Mouse (Mus musculus): ENCODE results near the gene Wasf1.

The Wasf1 gene

DNA sequence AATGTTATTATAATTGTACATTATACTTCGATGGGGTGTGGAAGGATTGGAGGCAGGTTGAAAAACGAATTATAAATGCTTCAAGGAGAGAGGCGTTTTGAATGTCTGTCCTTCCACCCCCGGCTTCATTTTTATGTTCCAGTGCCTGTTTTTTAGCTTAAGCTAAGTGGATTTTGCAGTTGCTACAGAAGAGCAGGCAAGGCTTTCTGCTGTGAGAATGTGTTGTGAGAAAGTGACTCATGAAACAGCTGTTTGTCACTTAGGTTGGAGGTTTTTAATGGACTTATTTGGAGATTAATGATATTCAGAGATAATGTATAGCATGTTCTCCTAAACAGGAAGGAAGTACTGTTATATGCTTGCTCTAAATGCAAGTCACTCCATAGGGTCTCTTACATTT is 5.9 kb downstream of the Wasf1 start:
- DNase-seq (ENCODE audit: low read depth, low spot score) = no peak

DNA sequence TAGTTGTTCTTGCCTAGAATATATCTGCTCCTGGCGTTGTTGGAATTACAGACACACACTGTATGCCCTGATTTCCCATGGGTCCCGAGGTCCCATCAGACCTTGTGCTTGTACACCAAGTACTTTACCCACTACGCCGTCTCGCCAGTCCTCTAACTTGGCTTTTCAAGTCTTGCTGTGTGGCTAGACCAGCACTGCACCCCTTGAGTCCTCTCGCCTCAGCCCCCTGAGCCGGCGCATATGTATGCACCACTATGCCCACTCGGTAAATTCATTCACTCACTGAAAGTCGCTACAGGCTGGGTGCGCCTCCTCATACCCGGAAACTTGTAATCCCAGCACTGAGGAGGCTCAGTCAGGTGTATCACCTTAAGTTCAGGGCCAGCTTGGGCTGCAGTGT is 12.5 kb downstream of the Wasf1 start:
- no peak for DNase-seq (ENCODE audit: low read depth, low spot score)

DNA sequence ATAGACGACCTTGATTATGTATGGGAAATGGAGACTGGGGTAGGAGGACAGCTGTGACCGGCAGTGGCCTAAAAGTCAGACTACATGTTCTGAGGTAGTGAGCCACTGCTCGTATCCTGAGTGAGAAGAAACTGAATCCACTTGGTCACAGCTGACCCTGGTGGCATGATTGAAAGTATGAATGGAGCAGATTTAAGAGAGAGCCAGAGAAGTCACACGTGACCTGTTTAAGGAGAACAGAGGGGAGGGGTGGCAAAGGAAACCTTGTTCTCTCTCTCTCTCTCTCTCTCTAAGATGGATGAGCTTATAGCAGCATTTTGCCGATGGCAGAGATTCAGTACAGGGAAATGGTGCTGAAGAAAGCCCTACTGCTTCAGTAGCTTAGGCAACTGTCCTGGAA is 13.4 kb downstream of the Wasf1 start:
- DNase-seq (ENCODE audit: low read depth, low spot score) = no peak

DNA sequence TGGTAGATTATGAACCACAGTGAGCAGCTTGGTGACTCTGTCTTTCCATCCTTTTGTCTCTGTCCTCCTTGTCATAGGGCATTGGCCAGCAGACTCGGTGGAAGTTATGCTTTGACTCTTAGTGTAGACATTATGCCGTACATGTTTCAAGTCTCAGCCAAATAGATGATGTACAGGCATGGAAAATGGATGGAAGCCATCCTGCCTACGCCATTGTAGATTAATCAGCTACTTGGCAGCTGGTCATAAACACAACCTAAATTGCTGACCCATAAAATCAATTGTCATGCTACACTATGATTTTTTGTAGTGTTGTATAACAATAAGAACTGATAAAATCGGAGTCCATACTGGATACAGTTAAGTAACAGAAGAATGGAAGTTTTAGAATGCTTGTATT is 18.5 kb downstream of the Wasf1 start:
- no peak for DNase-seq (ENCODE audit: low read depth, low spot score)

DNA sequence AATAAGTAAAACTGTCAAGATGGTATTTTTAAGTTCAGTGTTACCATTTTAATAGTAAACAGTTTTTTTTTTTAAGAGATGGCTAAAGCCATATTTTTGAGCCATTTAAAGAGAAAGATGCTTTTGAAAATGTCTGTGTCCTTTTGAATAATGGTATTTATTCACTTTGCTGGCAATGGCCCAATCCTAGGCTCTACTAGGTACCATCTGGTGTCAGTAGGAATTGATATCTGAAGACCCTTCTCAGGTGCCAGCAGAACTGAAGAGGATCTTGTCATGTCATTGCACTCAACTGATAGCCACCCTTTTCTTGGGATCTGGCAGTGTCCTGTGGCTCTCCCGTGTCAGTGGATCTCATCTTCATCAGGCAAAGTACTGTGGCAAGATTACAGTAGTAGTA is 22.9 kb downstream of the Wasf1 start:
- DNase-seq (ENCODE audit: low read depth, low spot score) = no peak

DNA sequence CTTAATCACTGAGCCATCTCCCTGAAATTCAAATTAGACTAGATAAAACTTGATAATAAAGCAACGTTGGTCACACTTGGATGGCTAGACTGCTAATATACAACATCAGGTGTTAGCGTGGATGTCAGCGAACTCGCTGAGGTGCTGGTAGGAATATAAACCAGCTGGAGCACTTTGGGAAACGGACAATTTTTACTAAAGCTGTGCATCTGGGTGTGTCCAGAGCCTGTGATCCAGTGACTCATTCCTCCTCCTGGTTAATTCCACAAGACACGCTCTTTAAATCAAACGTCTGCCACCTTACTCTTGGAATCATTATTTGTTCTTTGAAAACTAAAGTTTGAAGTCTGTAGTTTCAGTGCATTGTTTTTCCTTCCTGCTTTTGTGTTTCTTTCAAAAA is 23.5 kb downstream of the Wasf1 start:
- no peak for DNase-seq (ENCODE audit: low read depth, low spot score)

DNA sequence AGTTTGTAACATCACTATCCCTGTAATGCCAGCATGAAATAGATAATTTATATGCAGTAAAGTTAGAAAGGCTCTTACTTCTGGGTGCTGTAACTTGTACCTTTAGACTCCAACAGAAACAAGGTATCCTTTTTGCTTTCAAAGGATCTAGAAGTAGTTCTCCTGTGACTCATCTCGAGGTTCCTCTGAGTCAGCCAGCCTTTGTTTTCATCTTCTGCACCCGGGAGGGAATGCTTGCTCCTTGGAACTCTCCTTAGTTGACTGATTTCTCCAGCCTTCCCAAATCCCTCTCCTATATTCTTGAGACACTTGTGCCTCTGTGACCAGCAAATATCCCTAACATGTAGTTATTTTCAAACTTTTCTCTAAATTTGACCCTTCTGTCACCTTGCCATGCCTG is 25.3 kb downstream of the Wasf1 start:
- DNase-seq (ENCODE audit: low read depth, low spot score) = no peak

DNA sequence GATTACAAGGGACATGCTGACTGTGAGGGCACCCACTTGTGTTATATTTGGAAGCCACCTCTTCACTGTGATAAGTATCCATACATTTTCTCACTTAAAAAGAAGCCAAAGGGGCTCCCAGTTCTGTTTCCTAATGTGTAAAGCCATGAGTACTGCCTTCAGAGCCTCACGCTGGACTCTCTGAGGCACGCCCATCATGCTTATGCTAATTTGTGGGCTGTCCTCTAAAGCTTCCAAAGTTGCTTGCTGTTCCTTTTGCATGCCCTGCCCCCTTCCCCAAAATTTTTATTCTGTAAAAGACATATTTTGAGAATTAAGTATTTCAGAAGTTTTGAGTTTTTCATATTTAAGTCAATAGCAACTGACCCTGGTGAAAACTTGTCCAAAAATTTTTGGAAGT is 27.5 kb downstream of the Wasf1 start:
- no peak for DNase-seq (ENCODE audit: low read depth, low spot score)

DNA sequence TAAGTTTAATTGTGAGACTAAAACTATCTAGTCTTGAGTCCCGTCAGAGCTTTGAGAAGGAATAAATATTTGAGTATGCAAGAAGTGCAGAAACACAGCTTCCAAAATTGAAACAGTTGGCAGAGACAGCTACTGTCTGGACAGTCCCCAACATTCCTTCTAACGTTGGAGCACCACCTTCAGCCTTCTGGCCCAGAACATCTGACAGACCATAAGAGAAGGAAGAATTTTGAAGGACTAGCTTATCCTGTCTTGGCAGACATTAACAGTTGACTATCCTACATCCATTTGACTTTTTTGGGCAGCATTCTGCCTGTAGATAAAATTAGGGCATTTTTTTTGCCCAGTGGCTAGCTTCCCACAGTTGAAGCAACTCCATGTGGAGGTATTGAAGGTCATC is 32.0 kb downstream of the Wasf1 start:
- DNase-seq (ENCODE audit: low read depth, low spot score) = no peak

DNA sequence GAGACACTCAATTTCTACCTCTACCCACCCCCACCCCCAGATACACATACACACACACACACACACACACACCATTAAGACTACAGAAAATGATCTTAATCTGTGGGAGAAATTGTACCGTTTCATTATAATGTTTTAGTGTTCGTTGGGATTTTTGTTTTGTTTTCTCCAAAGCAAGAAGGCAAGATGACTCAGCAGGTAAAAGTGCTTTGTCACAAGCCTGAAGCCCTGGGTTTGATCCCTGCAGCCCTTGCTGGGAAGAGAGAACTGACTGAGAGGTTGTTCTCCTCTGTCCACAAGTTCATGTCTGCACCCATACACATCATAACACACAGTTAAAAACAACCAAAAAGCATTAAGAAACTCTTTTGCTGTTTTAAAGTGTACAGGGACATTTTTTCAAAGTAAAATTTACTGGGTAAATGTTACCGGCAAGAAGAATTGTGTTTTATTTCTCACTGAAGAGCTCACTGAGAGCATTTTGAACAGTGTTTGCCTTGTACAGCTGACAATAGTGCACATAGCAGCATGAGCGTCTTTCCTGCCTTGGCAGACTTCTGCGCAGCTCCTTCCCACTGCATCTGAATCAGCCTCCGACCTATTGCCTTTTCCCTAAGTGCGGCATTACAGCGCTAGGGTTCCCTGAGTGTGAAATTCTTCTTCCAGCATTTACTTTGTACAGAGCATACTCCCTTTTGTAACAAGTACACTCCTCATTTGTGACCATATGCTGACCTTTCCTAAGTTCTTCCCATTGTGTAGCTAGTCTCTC is 35.6 kb downstream of the Wasf1 start:
- DNase-seq (ENCODE audit: low read depth, low spot score) = no peak

DNA sequence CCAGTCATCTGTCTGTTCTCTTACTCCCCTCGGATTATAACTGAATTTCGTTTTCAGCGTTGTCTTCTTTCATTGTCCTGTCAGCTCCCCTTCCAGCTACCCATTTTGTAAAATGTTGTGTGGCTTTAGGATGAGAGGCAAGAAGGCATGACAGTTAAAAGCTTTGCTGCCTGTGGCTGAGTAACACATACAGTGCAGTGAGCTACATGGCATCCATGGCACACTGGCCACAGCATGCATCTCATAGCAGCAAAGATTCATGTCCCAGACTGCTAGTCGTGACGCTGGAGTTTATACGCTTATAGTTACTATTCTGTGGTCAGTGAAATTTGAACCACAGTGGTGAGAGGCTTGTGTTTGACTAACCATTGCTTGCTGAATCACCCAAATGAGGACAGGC is 36.2 kb downstream of the Wasf1 start:
- DNase-seq (ENCODE audit: low read depth, low spot score) = no peak

DNA sequence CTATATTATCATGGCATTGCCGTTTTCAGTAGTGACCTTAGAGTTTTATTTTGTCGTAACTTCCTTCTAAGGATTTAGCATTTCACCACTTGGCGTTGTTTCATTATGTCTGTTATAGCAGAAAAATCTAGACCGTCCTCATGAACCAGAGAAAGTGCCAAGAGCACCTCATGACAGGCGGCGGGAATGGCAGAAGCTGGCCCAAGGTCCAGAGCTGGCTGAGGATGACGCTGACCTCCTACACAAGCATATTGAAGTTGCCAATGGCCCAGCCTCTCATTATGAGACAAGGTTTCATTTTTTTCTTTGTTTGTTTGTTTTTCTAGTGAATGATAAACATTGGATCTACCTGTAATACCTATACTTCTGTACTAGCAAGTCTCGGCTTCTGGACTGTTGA is 49.7 kb downstream of the Wasf1 start:
- no peak for DNase-seq (ENCODE audit: low read depth, low spot score)

DNA sequence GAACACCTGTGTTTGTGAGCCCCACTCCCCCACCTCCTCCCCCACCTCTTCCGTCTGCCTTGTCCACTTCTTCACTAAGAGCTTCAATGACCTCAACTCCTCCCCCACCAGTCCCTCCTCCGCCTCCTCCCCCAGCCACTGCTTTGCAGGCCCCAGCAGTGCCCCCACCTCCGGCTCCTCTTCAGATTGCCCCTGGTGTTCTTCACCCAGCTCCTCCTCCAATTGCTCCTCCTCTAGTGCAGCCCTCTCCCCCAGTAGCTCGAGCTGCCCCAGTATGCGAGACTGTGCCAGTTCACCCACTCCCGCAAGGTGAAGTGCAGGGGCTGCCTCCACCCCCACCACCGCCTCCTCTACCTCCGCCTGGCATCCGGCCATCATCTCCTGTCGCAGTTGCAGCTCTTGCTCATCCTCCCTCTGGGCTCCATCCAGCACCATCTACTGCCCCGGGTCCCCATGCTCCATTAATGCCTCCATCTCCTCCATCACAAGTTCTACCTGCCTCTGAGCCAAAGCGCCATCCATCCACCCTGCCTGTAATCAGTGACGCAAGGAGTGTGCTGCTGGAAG is 53.0 kb downstream of the Wasf1 start:
- DNase-seq (ENCODE audit: low read depth, low spot score) = no peak

DNA sequence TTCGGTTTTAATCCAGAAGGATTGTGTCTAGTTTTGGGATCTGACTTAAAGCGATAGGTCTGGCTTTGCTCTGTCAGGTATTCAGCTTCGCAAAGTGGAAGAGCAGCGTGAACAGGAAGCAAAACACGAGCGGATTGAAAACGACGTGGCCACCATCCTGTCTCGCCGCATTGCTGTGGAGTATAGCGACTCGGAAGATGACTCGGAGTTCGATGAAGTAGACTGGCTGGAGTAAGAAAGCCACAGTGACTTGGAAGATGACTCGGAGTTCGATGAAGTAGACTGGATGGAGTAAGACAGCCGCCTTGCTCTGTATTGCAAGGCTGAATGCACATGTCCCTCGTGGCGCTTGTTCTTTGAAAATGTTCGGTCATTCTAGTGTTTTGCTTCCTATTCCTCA is 54.3 kb downstream of the Wasf1 start:
- DNase-seq (ENCODE audit: low read depth, low spot score) = no peak

DNA sequence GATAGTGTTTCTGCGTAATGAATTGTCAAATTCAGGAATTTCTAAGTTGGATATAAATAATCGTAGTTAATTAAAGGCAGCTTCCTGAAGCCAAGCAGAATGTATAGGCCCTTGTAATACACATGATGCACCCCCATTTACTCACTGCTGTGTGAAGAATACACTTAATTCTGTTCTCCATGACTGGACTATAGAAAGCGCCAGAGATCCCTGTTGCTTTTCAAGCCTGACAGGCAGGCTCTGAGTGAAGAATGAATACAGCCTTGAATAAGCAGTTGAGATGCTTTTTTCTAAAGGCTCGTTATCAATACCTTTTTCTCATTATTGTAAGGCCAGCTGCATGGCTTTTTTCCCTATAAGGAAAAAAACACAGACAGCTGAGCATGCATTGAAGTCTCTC is 59.4 kb downstream of the Wasf1 start:
- DNase-seq (ENCODE audit: low read depth, low spot score) = no peak

DNA sequence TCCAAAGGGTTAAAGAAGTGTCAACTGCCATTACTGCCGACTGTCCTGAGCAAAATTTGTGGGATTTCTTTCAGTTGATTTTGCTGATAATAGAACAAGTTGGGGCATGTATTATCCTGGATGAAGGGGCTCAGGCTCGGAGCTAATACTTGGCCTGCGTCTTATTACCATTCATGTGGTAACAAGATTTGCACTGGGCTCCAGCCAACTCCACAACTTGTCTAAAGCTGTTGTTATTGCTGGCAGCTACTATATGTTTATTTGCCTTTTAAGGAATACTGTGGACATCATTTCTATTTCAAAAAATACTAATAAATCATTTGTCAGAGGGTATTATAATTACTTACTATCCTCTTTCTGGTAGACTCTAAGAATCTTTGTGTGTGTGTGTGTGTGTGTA is 66.9 kb downstream of the Wasf1 start:
- no peak for DNase-seq (ENCODE audit: low read depth, low spot score)

DNA sequence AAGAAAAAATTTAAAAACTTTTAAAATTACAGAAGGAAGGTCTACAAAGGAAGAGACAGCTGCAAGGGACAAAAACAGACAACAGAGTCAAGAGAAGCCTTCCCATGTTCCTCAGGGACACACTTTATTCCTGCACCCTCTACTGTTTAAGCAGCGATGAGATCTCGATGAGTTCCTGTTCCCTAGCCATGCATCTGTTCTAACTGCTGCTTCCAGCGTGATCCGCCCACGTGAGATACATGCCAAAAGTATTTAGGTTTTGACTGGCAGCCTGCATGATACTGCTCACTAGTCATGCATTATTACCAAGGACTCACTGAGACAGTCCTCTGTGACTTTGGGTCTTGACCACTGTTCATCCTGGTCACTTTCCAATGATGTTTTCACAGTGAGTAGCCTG is 72.9 kb downstream of the Wasf1 start:
- no peak for DNase-seq (ENCODE audit: low read depth, low spot score)

DNA sequence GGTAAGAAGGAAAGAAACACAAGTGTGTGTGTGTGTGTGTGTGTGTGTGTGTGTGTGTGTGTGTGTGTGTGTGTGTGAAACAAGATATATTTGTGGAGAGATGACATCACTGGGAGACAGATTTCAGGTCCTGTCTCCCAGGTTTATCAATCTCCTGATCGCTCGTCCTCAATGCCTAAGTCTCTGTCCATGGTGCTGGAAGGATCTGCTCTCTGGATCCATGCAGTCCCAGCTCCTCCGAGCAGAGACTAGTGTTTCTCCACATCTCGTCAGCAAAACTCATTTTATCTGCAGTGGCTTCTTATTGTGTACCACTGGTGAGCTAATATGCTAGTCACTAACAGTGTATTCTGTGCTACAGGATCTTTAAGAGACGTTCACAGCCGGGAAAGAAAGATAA is 78.1 kb downstream of the Wasf1 start:
- peak; percentile 34 for DNase-seq (ENCODE audit: low read depth, low spot score)

DNA sequence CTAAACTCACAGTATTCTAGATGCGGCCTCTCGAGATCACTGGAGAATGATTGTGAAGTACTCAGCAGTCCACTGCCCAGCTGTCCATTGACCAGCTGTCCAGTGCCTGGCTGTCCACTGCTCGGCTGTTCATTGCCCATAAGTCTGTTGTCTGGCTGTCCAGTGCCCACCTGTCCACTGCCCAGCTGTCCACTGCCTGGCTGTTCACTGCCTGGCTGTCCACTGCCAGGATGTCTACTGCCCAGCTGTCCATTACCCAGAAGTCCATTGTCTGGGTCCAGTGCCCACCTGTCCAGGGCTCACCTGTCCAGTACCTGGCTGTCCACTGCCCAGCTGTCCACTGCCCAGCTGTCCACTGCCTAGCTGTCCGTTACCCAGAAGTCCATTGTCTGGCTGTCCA is 78.7 kb downstream of the Wasf1 start:
- no peak for DNase-seq (ENCODE audit: low read depth, low spot score)

DNA sequence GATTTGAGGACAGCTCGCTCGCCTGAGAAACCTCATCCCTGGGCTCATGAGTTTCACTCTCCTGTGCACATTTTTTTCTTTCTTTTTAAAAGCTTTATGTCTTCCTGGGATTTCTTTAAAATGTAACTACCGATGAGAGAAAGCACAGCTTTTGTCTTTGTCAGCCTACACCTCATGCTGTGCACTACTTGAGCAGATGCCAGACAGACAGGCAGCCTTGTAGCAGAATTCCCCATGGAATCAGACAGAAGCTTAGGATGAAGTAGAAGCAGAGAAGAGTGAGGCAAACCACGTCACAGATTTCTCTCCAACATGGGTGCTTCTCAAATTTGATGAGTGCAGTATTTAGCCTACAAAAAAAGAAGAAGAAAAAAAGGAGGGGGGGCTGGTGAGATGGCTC is 81.3 kb downstream of the Wasf1 start:
- DNase-seq (ENCODE audit: low read depth, low spot score) = no peak

DNA sequence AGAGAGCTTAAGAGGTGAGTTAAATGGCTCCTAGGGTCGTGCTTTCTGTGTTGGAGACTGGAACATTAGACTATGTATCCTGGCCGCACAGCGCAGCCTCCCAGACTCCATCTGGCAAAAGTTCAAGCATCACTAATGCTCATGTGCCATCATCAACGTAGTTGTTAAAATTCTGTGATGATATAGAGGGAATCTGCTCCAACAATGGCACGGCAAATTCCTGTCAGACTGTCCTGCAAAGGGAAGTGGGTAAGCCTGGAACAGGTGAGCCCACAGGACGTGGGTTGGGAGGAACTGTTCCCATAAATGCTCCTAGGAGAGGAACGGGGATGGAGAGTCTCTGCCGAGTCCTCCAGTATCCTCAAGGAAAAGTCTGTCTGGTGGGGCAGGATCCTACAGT is 85.3 kb downstream of the Wasf1 start:
- DNase-seq (ENCODE audit: low read depth, low spot score) = no peak

DNA sequence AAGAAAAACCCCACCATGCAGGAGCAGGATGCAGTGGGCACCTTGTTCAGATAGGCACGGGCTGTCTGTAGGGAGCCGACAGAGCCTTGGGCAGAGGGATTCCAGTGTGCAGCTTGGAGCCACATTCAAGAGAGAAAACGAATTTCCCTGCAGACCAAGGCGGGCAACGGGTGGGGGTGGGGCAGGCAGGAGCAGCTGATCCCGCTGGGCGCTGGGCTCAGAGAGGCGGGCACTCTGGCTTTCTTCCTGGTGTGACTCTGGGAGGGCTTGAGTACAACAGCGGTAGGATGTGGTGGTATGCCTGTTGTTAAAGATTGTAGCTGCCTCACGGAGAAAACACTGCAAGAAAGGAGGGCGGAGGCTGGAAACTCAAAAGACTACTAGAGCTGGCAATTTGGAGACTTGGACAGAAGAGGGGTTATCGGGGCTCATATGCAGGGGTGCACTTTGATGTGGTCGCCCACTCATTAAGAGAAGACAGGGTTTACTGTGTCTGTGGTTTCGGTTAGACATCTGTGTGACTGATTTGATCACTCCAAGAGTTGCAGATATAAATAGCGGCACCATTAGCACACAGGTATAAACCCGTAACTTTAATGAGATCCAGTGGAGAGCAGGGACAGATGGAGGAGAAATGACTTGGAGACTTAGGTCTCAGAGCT is 86.2 kb downstream of the Wasf1 start:
- peak; percentile 32 for DNase-seq (ENCODE audit: low read depth, low spot score)

DNA sequence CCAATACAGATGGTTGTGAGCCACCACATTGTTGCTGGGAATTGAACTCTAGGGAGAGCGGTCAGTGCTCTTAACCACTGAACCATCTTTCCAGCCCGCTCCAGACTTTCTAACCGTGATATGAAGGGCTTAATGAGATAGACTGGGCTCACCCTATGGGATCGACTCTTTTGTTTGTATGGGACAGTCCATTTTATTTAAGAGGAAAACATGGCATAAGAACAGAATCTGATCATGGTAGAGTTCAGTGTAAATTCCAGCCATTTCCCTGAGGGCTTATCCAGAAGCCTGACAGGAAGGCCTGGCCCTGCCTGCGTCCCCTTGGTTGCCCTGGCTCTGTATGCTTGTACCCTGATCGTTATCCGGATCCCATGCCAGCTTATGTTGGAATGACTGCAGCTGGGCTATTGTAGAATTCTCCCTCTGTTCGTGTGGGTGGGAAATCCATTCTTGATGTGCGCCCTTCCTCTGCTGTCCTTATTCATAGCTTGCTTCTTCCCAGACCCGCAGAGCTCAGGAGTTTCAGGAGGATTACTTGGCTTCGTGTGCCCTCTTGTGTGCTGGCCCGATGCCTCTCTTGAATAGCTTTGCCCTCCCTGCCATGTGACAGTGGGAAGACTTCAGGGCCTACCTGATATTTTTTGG is 87.4 kb downstream of the Wasf1 start:
- DNase-seq (ENCODE audit: low read depth, low spot score) = no peak

Measured in embryo, embryonic 11.5 days (tissue).